Mouse (Mus musculus): Measurements from ENCODE around the gene Igf1. TPM values are rescaled to one million over a fixed set of nuclear protein-coding genes. Genes with fewer than 3 reads are reported as not detected.

The Igf1 gene
- polyA plus RNA-seq, 1 experiment: 4.1 TPM

- Histone ChIP-seq H3K4me3 (replicated peaks; ENCODE audit: insufficient read depth, low read depth, low read length) (no peak overlapping the region), H3K27me3 (ENCODE audit: control insufficient read depth, insufficient read depth, low read length) (no peaks in the 10 kb centered on the region), H3K27ac (ENCODE audit: insufficient read depth, low read length) (no peak overlapping the region), H3K4me1 (ENCODE audit: control insufficient read depth, insufficient read depth, low read length) (no peaks in the 10 kb centered on the region)
- DNase-seq: peak in 1 of 2 experiments; percentile 29
- TF ChIP-seq CTCF (IDR thresholded peaks at IDR 0.05; ENCODE audit: borderline replicate concordance, insufficient read depth, low read depth, low read length): no peak
- no peak for TF ChIP-seq POLR2A (IDR thresholded peaks at IDR 0.05; ENCODE audit: borderline replicate concordance, insufficient read depth, low read length)
- WGBS: 2% methylated on average over 5 of the region's 5 CpGs
Observed at GRCm38 (mm10) chr10:87854408-87854807, 3.7 kb upstream of the Igf1 start.

- no peaks in the 10 kb centered on the region for H3K4me1 ChIP-seq (ENCODE audit: control insufficient read depth, insufficient read depth, low read length)
- no peak overlapping the region for H3K27ac ChIP-seq (ENCODE audit: insufficient read depth, low read length)
- H3K27me3 ChIP-seq (ENCODE audit: control insufficient read depth, insufficient read depth, low read length): no peaks in the 10 kb centered on the region; the same call in 1 of the 2 replicates
- H3K4me3 ChIP-seq (replicated peaks; ENCODE audit: insufficient read depth, low read depth, low read length): no peak overlapping the region
- DNase-seq: no peak
- TF ChIP-seq CTCF (IDR thresholded peaks at IDR 0.05; ENCODE audit: borderline replicate concordance, insufficient read depth, low read depth, low read length) (no peak), POLR2A (IDR thresholded peaks at IDR 0.05; ENCODE audit: borderline replicate concordance, insufficient read depth, low read length) (no peak)
- WGBS: 89% methylated on average over 13 of the region's 13 CpGs
Observed at GRCm38 (mm10) chr10:87855423-87856122, 2.5 kb upstream of the Igf1 start.

- no peak for DNase-seq
- Histone ChIP-seq H3K27me3 (ENCODE audit: control insufficient read depth, insufficient read depth, low read length) (no peaks in the 10 kb centered on the region; the same call in 1 of the 2 replicates), H3K4me1 (ENCODE audit: control insufficient read depth, insufficient read depth, low read length) (no peaks in the 10 kb centered on the region; the same call in 1 of the 2 replicates), H3K27ac (ENCODE audit: insufficient read depth, low read length) (no peak overlapping the region), H3K4me3 (replicated peaks; ENCODE audit: insufficient read depth, low read depth, low read length) (no peak overlapping the region)
- 43% methylated on average over 8 of the region's 8 CpGs for WGBS
- TF ChIP-seq CTCF (IDR thresholded peaks at IDR 0.05; ENCODE audit: borderline replicate concordance, insufficient read depth, low read depth, low read length): no peak
- no peak for TF ChIP-seq POLR2A (IDR thresholded peaks at IDR 0.05; ENCODE audit: borderline replicate concordance, insufficient read depth, low read length)
Observed at GRCm38 (mm10) chr10:87857215-87857955, 680 bp upstream of the Igf1 start.

DNA sequence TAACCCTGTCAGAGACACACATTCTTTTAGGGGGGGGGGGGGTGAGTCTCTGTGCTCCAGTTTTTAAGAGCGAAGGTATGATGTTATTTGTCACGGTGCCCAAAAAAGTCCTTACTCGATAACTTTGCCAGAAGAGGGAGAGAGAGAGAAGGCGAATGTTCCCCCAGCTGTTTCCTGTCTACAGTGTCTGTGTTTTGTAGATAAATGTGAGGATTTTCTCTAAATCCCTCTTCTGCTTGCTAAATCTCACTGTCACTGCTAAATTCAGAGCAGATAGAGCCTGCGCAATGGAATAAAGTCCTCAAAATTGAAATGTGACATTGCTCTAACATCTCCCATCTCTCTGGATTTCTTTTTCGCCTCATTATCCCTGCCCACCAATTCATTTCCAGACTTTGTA is 874 bp downstream of the Igf1 start:
- no peak for DNase-seq
- H3K4me1 ChIP-seq (ENCODE audit: control insufficient read depth, insufficient read depth, low read length): no peaks in the 10 kb centered on the region; the same call in 1 of the 2 replicates
- no peak for TF ChIP-seq CTCF (IDR thresholded peaks at IDR 0.05; ENCODE audit: borderline replicate concordance, insufficient read depth, low read depth, low read length)
- TF ChIP-seq POLR2A (IDR thresholded peaks at IDR 0.05; ENCODE audit: borderline replicate concordance, insufficient read depth, low read length): no peak
- H3K27me3 ChIP-seq (ENCODE audit: control insufficient read depth, insufficient read depth, low read length): no peaks in the 10 kb centered on the region; the same call in 1 of the 2 replicates
- 26% methylated on average over 6 of the region's 6 CpGs for WGBS
- no peak overlapping the region for H3K4me3 ChIP-seq (replicated peaks; ENCODE audit: insufficient read depth, low read depth, low read length)
- H3K27ac ChIP-seq (ENCODE audit: insufficient read depth, low read length): no peak overlapping the region

GRCm38 (mm10) chr10:87859453-87859852 is 1.4 kb downstream of the Igf1 start:
- no peak for DNase-seq
- Histone ChIP-seq H3K27me3 (ENCODE audit: control insufficient read depth, insufficient read depth, low read length) (no peaks in the 10 kb centered on the region; the same call in 1 of the 2 replicates), H3K4me3 (replicated peaks; ENCODE audit: insufficient read depth, low read depth, low read length) (no peak overlapping the region), H3K4me1 (ENCODE audit: control insufficient read depth, insufficient read depth, low read length) (no peaks in the 10 kb centered on the region; the same call in 1 of the 2 replicates), H3K27ac (ENCODE audit: insufficient read depth, low read length) (no peak overlapping the region)
- TF ChIP-seq POLR2A (IDR thresholded peaks at IDR 0.05; ENCODE audit: borderline replicate concordance, insufficient read depth, low read length): no peak
- TF ChIP-seq CTCF (IDR thresholded peaks at IDR 0.05; ENCODE audit: borderline replicate concordance, insufficient read depth, low read depth, low read length): no peak
- WGBS: 26% methylated on average over 10 of the region's 10 CpGs

- no peak overlapping the region for H3K4me3 ChIP-seq (replicated peaks; ENCODE audit: insufficient read depth, low read depth, low read length)
- no peak overlapping the region for H3K27ac ChIP-seq (ENCODE audit: insufficient read depth, low read length)
- H3K4me1 ChIP-seq (ENCODE audit: control insufficient read depth, insufficient read depth, low read length): no peaks in the 10 kb centered on the region; the same call in 1 of the 2 replicates
- WGBS: 1% methylated on average over 30 of the region's 30 CpGs
- TF ChIP-seq CTCF (IDR thresholded peaks at IDR 0.05; ENCODE audit: borderline replicate concordance, insufficient read depth, low read depth, low read length) (no peak), POLR2A (IDR thresholded peaks at IDR 0.05; ENCODE audit: borderline replicate concordance, insufficient read depth, low read length) (no peak)
- DNase-seq: no peak
- no peaks in the 10 kb centered on the region; the same call in 1 of the 2 replicates for H3K27me3 ChIP-seq (ENCODE audit: control insufficient read depth, insufficient read depth, low read length)
Observed at GRCm38 (mm10) chr10:87860181-87861103, 2.4 kb downstream of the Igf1 start.

DNA sequence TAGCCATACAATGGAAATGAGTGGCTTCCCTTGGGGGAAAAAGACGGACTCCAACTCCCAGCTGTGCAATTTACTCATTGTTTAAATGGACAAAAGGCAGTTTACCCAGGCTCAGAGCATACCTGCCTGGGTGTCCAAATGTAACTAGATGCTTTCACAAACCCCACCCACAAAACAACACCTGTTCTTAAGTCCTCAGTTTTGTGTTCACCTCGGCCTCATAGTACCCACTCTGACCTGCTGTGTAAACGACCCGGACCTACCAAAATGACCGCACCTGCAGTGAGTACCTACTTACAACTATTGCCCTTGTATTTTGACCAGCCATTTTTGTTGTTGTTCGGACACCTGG is 3.0 kb downstream of the Igf1 start:
- DNase-seq: no peak
- Histone ChIP-seq H3K27me3 (ENCODE audit: control insufficient read depth, insufficient read depth, low read length) (no peaks in the 10 kb centered on the region; the same call in 1 of the 2 replicates), H3K4me1 (ENCODE audit: control insufficient read depth, insufficient read depth, low read length) (no peaks in the 10 kb centered on the region; the same call in 1 of the 2 replicates), H3K27ac (ENCODE audit: insufficient read depth, low read length) (no peak overlapping the region), H3K4me3 (replicated peaks; ENCODE audit: insufficient read depth, low read depth, low read length) (no peak overlapping the region)
- 71% methylated on average over 6 of the region's 6 CpGs for WGBS
- TF ChIP-seq POLR2A (IDR thresholded peaks at IDR 0.05; ENCODE audit: borderline replicate concordance, insufficient read depth, low read length): no peak
- TF ChIP-seq CTCF (IDR thresholded peaks at IDR 0.05; ENCODE audit: borderline replicate concordance, insufficient read depth, low read depth, low read length): no peak
